Mouse (Mus musculus): Measurements from ENCODE around the gene Lbhd2.
A peak's percentile ranks its signal among the peaks of the same experiment; 100 is the strongest.

Lbhd2 gene

DNA sequence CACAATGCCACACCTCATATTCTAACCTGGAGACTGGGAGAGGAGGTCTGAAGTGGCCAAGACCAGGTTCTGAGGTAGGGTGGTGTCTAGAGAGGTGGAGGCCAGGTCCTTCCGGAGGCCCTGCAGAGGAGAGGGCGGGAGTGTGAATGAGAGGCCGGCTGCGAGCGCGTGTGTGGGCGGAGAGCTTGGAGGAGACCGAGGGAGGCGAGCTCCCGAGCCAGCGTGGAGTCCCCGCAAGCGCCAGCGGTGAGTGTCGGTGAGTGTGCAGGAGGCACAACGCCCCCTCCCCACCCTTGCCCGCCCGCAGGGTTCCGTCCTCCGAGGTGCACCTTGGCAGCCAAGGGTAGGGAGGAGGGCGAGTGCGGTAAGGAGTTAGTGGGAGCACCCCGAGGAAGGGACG, at the start of gene Lbhd2:
Gene Lbhd2, plus strand, starts transcription at position 188 of the 400 bp plus-strand sequence.
- DNase-seq (ENCODE audit: low spot score in 2 of 2): no peak

DNA sequence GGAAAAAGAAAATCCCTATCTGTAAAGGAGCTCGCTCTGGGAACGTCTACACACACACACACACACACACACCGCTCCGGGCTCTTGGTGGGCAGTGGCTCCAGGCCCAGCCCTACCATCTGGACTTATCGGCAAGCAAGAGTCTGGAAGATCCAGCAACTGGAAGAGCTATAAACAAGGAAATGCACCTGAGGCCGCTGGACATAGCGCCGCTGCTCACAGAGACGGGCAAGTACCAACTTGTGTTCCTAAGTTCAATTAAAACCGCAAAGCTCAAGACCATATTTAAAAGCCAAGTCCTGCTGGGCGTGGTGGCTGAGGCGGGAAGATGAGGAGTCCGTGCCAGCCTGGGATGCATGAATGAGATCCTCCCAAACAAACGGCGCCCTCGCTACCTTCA, 45.9 kb upstream of the Lbhd2 start:
- no peak for DNase-seq (ENCODE audit: low spot score in 2 of 2)

DNA sequence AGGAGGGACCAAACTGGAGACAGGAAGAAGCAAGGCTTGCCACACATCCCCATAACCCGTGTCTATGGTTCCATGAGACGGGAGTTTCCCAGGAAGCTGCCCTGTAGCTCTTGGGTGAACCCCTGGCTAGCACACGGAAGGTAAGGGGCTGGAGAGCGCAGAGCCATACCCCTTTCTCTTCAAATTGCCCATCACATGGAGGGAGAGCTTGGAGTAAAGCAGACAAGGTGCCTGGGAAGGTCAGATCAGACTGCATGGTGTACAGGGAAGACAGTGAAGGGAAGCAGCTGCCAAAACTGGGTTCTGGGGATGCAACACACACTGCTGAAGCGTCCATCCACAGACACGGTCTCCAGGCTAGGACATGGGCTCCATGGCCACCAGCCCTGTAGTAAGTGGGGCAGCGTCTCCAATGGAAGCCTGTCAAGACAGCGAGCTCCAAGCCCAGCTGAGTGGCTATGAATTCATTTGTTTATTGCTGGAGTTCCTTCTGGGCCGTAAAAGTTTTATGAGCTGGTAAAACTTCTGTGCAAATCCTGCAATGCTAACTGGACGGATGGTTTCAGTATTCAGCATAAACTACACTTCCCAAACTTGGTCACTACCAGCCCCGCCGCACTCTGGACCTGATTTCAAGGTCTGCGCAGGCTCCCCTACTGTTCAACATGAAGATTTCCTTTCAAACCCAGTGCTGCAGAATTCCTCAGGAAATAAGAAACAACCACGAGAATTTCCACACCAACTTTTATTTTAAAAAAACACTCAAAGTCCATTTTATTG, 45.1 kb upstream of the Lbhd2 start:
- no peak for DNase-seq (ENCODE audit: low spot score in 2 of 2)

DNA sequence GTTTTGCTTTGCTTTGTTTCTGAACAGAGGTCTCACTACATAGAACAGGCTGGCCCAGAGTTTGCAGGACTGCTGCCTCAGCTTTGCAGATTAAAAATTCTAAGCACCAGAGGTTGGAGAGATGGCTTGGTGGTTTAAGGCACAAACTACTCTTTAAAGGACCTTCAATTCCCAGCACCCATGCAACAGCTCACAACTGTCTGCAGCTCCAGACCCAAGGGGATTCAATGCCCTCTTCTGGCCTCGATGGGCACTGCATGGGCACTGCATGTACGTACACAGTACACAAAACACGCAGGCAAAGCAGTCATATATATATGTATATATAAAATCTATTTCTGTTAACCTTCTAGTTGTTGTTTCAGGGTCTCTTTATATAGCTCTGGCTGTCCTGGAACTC, 42.4 kb upstream of the Lbhd2 start:
- no peak for DNase-seq (ENCODE audit: low spot score in 2 of 2)

DNA sequence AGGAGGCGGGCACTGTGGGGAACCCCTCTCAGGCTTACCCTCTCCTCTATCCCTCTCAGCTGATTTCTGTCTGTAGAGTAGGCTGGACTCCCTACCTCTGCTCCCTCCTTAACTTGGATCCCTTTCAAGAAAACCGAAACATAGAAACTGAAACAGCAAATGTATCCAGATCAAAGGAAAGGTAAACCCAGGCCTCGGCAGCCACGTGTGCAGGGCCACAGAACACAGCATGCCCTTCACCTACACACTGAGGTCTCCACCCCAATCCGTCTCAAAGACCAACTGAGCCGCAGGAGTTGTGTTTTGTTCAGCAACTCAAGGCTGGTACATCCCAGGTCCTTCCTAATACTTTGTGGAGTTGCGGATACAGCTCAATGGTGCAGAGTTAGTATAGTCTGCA, 39.5 kb upstream of the Lbhd2 start:
- DNase-seq (ENCODE audit: low spot score in 2 of 2): no peak

DNA sequence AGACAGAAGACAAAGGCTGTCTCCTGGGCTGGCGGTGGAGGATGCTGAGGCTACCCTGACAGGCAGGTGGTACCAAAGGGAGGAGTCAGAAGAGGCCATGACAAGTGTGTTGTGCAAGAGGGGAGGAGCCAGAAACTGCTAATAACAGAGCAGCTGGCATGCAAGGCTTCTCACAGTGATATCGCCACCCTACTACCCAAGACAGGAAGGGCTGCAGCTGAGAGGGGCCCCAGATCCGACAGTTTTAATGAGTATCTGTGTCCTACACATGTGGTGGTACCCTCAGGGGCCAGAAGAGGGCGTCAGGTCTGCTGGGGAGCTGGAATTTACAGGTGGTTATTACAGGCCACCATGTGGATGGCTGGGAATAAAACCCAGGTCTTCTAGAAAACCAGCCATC, 36.4 kb upstream of the Lbhd2 start:
- peak in 1 of 2 experiments; percentile 30 for DNase-seq (ENCODE audit: low spot score in 2 of 2)

DNA sequence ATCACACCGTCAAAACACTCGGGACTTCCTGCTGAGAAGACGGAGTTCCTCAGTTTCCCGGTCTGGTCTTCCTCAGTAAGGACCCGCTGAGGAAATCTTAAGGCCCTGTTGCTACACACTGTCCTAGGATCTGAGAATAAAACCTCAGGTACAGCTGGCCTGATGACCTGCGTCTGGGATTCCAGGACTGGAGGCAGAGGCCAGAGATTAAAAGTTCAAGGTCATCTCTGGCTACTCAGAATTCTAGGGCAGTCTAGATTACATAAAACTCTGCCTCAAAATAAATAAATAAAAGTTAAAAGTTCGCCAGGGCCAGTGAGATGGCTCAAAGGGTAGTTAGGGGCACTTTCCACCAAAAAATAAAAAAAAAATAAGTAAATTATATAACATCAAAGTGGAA, 34.7 kb upstream of the Lbhd2 start:
- no peak for DNase-seq (ENCODE audit: low spot score in 2 of 2)

DNA sequence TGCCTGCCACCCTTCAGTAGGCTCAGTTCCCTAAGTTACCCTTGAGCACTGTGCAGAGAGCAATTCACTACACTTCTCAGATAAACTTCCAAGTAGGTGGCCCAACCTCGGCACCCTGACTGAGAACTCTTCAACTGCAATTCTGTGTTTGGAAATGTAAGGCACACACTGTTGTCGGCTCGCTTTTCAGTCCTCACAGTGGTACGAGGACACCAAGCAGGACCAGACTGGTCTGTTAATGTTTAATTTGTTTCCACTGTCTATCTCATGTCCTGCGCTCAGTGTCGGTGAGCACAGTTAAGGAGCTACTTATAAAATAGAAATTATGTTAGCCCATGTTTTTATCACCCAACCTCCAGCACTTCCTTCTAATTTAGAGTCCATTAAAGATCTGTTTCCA, 33.2 kb upstream of the Lbhd2 start:
- DNase-seq (ENCODE audit: low spot score in 2 of 2): no peak

- DNase-seq (ENCODE audit: low spot score in 2 of 2): no peak
Observed at GRCm38 (mm10) chr12:111374727-111375126, 31.9 kb upstream of the Lbhd2 start.

DNA sequence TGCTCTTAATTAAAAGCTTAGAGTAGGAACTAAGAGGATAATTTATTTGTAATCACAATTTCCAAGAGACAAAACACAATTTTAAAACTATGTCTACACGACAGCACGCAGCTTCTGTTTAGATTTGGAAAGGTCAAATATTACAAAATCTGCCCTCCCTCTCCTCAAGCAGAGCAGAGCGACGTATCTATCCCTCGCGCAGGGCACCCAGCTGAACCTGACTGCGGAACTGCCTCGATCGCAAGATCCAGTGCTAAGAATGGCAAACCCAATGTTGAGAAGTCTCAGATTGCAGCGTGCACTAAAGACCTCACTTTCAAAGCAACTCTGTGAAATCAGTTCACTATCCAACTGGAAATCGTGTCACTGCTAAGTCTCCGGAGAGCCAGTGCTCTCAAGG, 31.1 kb upstream of the Lbhd2 start:
- no peak for DNase-seq (ENCODE audit: low spot score in 2 of 2)

DNA sequence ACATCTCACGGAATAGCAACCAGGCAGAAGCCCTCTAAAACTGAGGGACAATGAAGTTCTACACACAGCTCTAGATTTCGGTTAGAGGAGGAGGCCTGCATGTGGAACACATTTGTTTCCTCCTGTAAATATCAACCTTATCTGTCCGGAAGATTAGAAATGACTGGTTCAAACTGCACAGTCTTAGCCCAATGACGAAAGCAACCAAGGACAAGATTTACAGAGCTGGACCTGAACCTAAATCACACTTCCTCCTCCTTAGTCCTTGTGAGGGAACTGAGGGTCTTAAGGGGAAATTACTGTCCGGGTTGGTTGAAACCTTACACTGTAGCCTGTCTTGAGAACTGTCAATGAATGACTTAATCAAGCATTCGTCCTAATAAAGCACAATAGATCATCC, 30.6 kb upstream of the Lbhd2 start:
- no peak for DNase-seq (ENCODE audit: low spot score in 2 of 2)

DNA sequence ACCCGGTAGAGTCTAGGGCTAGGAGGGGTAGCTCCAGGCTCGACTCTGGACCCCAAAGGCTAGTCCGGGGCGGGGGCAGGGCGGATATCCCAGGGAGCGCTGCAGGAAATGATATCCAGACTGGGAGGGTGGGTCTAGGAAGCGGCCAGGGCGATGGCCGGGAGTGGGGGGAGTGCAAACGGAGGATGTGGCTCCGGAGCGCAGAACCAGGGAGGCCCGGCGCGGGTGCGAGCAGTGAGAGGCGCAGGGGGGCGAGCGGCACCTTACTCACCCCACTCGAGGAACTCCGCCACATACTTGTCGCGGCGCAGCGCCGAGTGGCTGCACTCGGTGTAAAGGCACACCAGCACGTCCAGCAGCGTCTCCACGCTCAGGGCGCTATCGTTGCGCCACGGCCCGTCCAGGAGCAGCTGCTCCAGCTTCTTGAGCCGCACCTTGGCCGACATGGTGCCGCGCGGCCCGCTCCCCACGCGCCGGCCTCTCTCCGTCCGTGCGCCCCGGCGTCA, 29.7 kb upstream of the Lbhd2 start:
- peak in 1 of 2 experiments; percentile 22 for DNase-seq (ENCODE audit: low spot score in 2 of 2)

- peak; percentile 63 to 80 for DNase-seq (ENCODE audit: low spot score in 2 of 2)
Observed at GRCm38 (mm10) chr12:111377376-111377973, 29.1 kb upstream of the Lbhd2 start, which contains the start of gene Cdc42bpb. Gene Cdc42bpb, minus strand, starts transcription at chr12:111377718.

GRCm38 (mm10) chr12:111377986-111378490, 28.6 kb upstream of the Lbhd2 start:
- DNase-seq (ENCODE audit: low spot score in 2 of 2): no peak

- DNase-seq (ENCODE audit: low spot score in 2 of 2): no peak
Observed at GRCm38 (mm10) chr12:111378812-111379211, 27.8 kb upstream of the Lbhd2 start.

GRCm38 (mm10) chr12:111385883-111386641, 20.5 kb upstream of the Lbhd2 start:
- no peak for DNase-seq (ENCODE audit: low spot score in 2 of 2)

- no peak for DNase-seq (ENCODE audit: low spot score in 2 of 2)
Observed at GRCm38 (mm10) chr12:111386642-111387120, 19.9 kb upstream of the Lbhd2 start.

- no peak for DNase-seq (ENCODE audit: low spot score in 2 of 2)
Observed at GRCm38 (mm10) chr12:111387146-111387545, 19.5 kb upstream of the Lbhd2 start.

GRCm38 (mm10) chr12:111394008-111394407, 12.6 kb upstream of the Lbhd2 start:
- no peak for DNase-seq (ENCODE audit: low spot score in 2 of 2)

- DNase-seq (ENCODE audit: low spot score in 2 of 2): no peak
Observed at GRCm38 (mm10) chr12:111396997-111397396, 9.6 kb upstream of the Lbhd2 start.

DNA sequence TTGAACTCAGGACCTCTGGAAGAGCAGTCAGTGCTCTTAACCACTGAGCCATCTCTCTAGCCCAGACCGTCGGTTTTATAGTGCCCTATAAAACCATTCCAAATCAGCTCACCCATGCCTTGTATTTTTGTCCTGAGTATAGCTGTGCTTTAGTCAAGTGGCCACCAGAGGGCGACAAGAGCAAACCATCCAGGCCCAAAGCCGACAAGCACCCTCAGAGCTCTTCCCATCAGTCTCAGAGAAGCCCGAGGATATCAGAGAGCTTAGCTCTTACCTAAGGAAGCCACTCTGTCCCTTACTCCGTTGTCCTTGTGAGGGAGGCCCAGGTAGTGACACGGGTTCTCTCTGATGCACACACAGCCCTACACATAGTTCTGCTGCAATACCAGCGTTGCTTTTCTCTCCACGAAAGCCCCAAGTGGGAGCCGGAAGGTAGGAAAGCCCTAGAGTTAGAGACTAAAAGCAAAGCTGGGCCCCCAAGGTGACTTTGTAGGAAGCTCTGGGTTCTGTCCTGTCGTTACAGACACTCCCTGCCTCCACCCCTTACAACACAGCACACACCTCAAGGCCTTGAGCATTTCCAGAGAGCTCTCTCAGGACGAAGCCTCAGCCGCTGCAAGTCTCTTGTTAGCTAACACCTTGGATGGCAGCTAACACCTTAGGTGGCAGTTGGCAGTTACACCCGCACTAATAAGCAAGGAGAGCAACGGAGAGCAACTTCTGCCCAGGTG, 5.0 kb upstream of the Lbhd2 start:
- DNase-seq (ENCODE audit: low spot score in 2 of 2): peak; percentile 59 to 84
